Mouse (Mus musculus) gastrocnemius, postnatal 10 days (tissue): ENCODE measurements around the gene Nfatc2. TPM values are rescaled to one million over a fixed set of nuclear protein-coding genes. Genes with fewer than 3 reads are reported as not detected.

ENCODE experiments used
- DNase-seq: peaks from one replicate; pipeline ENCODE4 v3.0.0; 2021; ENCODE audit warnings: mixed read lengths
- total RNA-seq, 2 experiments: library from RNA; stranded (reverse); gene quantifications; 2 replicates each; pipeline ENCODE4 v1.2.3; 2021

The Nfatc2 gene
- total RNA-seq, 2 experiments from 2014 or later: 8.2 to 12.7 TPM

GRCm38 (mm10) chr2:168578132-168578531 lies 23.3 kb downstream of the Nfatc2 start:
- peak; percentile 37 for DNase-seq

- no peak for DNase-seq
Measured at GRCm38 (mm10) chr2:168577381-168577780, 24.1 kb downstream of the Nfatc2 start.

GRCm38 (mm10) chr2:168575834-168576233 lies 25.6 kb downstream of the Nfatc2 start:
- DNase-seq: no peak

- no peak for DNase-seq
Measured at GRCm38 (mm10) chr2:168574934-168575333, 26.5 kb downstream of the Nfatc2 start.

GRCm38 (mm10) chr2:168573866-168574265 lies 27.6 kb downstream of the Nfatc2 start:
- no peak for DNase-seq

GRCm38 (mm10) chr2:168571241-168571640 lies 30.2 kb downstream of the Nfatc2 start:
- DNase-seq: no peak

GRCm38 (mm10) chr2:168565538-168566253 lies 35.8 kb downstream of the Nfatc2 start:
- DNase-seq: no peak

- no peak for DNase-seq
Measured at GRCm38 (mm10) chr2:168563184-168563583, 38.3 kb downstream of the Nfatc2 start.

- DNase-seq: no peak
Measured at GRCm38 (mm10) chr2:168557035-168557434, 44.4 kb downstream of the Nfatc2 start.

GRCm38 (mm10) chr2:168555897-168556670 lies 45.4 kb downstream of the Nfatc2 start:
- no peak for DNase-seq

- no peak for DNase-seq
Measured at GRCm38 (mm10) chr2:168553541-168553961, 47.9 kb downstream of the Nfatc2 start.

GRCm38 (mm10) chr2:168552405-168552804 lies 49.1 kb downstream of the Nfatc2 start:
- DNase-seq: no peak

GRCm38 (mm10) chr2:168551218-168551617 lies 50.2 kb downstream of the Nfatc2 start:
- DNase-seq: no peak

- no peak for DNase-seq
Measured at GRCm38 (mm10) chr2:168549326-168549725, 52.1 kb downstream of the Nfatc2 start.

GRCm38 (mm10) chr2:168548008-168548407 lies 53.4 kb downstream of the Nfatc2 start:
- DNase-seq: no peak

GRCm38 (mm10) chr2:168545901-168546557 lies 55.4 kb downstream of the Nfatc2 start:
- no peak for DNase-seq

GRCm38 (mm10) chr2:168544102-168544501 lies 57.4 kb downstream of the Nfatc2 start:
- DNase-seq: peak; percentile 77

GRCm38 (mm10) chr2:168543026-168543425 lies 58.4 kb downstream of the Nfatc2 start:
- no peak for DNase-seq

GRCm38 (mm10) chr2:168541223-168541622 lies 60.2 kb downstream of the Nfatc2 start:
- no peak for DNase-seq

- no peak for DNase-seq
Measured at GRCm38 (mm10) chr2:168539594-168540222, 61.7 kb downstream of the Nfatc2 start.

- no peak for DNase-seq
Measured at GRCm38 (mm10) chr2:168539026-168539425, 62.4 kb downstream of the Nfatc2 start.

GRCm38 (mm10) chr2:168532061-168532833 lies 69.2 kb downstream of the Nfatc2 start:
- no peak for DNase-seq
